Mouse (Mus musculus): Measurements from ENCODE around the gene Acot11. TPM values are rescaled to one million over a fixed set of nuclear protein-coding genes. Genes with fewer than 3 reads are reported as not detected.

The Acot11 gene
- polyA plus RNA-seq, 1 experiment from 2014 or later = 2.8 TPM

GRCm38 (mm10) chr4:106708408-106708807, 96.4 kb downstream of the Acot11 start:
- H3K4me3 ChIP-seq (ENCODE audit: low read depth, low read length) = no peak overlapping the region
- H3K36me3 ChIP-seq (ENCODE audit: control insufficient read depth, insufficient read depth, low read length) = no peaks in the 10 kb centered on the region
- ATAC-seq (ENCODE audit: low FRiP score, low TSS enrichment) (peak; percentile 63), DNase-seq (ENCODE audit: low spot score) (peak; percentile 86)
- H3K9ac ChIP-seq (ENCODE audit: low read length) = no peak overlapping the region
- no peaks in the 10 kb centered on the region for H3K27me3 ChIP-seq (ENCODE audit: control insufficient read depth, insufficient read depth, low read length)
- H3K4me1 ChIP-seq (replicated peaks; ENCODE audit: control insufficient read depth, insufficient read depth) = no peaks in the 10 kb centered on the region
- H3K27ac ChIP-seq (replicated peaks) = no peak overlapping the region
- WGBS = 3% methylated on average over 8 of the region's 8 CpGs
- no peaks in the 10 kb centered on the region for H3K9me3 ChIP-seq (ENCODE audit: control insufficient read depth, low read length)
- peak; percentile 92 for TF ChIP-seq CTCF (IDR thresholded peaks at IDR 0.05; ENCODE audit: low read depth)
- no peak for TF ChIP-seq EP300 (optimal IDR thresholded peaks at IDR 0.05)
- peak overlapping the region; percentile 25; the same call in 1 of the 2 replicates for H3K4me2 ChIP-seq (replicated peaks; ENCODE audit: low read depth)

DNA sequence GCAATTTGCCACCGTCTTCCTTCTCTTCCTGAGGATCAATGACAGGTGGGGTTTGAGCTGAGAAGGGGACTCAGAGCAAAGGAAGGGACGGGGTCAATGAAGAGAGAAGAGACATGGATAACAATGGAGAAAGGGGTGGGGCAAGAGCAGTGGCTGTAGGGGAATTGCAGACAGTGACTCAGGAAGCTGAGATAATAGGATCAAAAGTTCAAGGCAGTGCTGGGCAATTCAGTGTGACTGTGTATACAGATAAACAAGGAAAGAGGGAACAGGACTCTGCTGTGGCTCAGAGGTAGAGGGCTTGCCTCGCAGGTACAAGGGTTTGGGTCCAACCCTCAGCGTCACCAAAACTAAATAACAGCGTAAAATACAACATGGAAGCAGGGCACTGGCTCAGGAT, 96.8 kb downstream of the Acot11 start:
- Histone ChIP-seq H3K27me3 (ENCODE audit: control insufficient read depth, insufficient read depth, low read length) (no peaks in the 10 kb centered on the region), H3K27ac (replicated peaks) (no peak overlapping the region), H3K4me3 (ENCODE audit: low read depth, low read length) (no peak overlapping the region), H3K4me1 (replicated peaks; ENCODE audit: control insufficient read depth, insufficient read depth) (no peaks in the 10 kb centered on the region), H3K9me3 (ENCODE audit: control insufficient read depth, low read length) (no peaks in the 10 kb centered on the region), H3K36me3 (ENCODE audit: control insufficient read depth, insufficient read depth, low read length) (no peaks in the 10 kb centered on the region), H3K4me2 (replicated peaks; ENCODE audit: low read depth) (peak overlapping the region; percentile 25; the same call in 1 of the 2 replicates), H3K9ac (ENCODE audit: low read length) (no peak overlapping the region)
- TF ChIP-seq EP300 (optimal IDR thresholded peaks at IDR 0.05) = no peak
- no peak for TF ChIP-seq CTCF (IDR thresholded peaks at IDR 0.05; ENCODE audit: low read depth)
- DNase-seq (ENCODE audit: low spot score) (no peak), ATAC-seq (ENCODE audit: low FRiP score, low TSS enrichment) (peak; percentile 73)
- 40% methylated on average over 5 of the region's 5 CpGs for WGBS

GRCm38 (mm10) chr4:106705096-106705665, 99.6 kb downstream of the Acot11 start:
- Histone ChIP-seq H3K4me1 (replicated peaks; ENCODE audit: control insufficient read depth, insufficient read depth) (no peaks in the 10 kb centered on the region), H3K4me3 (ENCODE audit: low read depth, low read length) (no peak overlapping the region), H3K27ac (replicated peaks) (no peak overlapping the region), H3K27me3 (ENCODE audit: control insufficient read depth, insufficient read depth, low read length) (no peaks in the 10 kb centered on the region), H3K9ac (ENCODE audit: low read length) (no peak overlapping the region), H3K9me3 (ENCODE audit: control insufficient read depth, low read length) (no peaks in the 10 kb centered on the region), H3K36me3 (ENCODE audit: control insufficient read depth, insufficient read depth, low read length) (no peaks in the 10 kb centered on the region), H3K4me2 (replicated peaks; ENCODE audit: low read depth) (no peak overlapping the region)
- 31% methylated on average over 8 of the region's 8 CpGs for WGBS
- TF ChIP-seq CTCF (IDR thresholded peaks at IDR 0.05; ENCODE audit: low read depth) (no peak), EP300 (optimal IDR thresholded peaks at IDR 0.05) (no peak)
- ATAC-seq (ENCODE audit: low FRiP score, low TSS enrichment) (no peak), DNase-seq (ENCODE audit: low spot score) (no peak)

DNA sequence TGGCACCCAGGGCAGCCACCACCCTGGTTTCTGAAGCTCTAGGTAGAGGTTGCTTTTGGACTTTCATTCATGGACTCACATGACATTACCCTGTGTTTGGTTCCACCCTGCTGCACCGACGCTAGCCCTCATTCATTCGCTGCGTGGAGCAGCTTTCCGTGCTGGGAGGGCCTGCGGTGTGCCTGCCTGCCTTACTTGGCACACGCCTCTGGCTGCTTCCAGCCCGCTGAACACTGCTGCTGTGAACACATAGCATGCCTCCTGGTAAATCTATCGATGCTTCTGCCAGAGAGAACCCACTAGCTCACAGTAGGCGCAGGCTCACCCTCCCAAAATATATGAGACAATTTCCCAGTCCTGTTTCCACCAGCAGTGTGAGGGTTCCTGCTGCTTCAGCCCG, 100.4 kb downstream of the Acot11 start:
- no peak for DNase-seq (ENCODE audit: low spot score)

DNA sequence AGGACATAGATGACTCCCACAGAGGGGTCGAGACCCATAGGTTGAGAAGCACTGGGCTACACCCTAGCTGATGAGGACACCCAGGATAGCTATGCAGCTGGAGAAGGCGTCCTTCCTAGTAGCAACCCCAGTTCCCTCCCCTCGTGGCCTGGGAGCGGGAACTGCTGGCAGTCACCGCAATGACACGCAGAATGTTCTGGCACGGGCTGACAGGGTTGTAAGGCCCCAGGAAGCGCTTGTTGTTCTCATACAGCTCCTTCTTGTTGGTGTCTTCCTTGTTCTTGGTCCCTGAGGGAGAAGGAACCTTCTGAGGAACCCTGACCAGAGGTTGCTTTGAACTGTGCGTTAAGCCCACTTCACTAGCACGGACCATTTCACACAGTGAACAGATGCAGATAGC, 100.8 kb downstream of the Acot11 start:
- ATAC-seq (ENCODE audit: low FRiP score, low TSS enrichment) (no peak), DNase-seq (ENCODE audit: low spot score) (no peak)
- Histone ChIP-seq H3K4me2 (replicated peaks; ENCODE audit: low read depth) (no peak overlapping the region), H3K4me1 (replicated peaks; ENCODE audit: control insufficient read depth, insufficient read depth) (no peaks in the 10 kb centered on the region), H3K27ac (replicated peaks) (no peak overlapping the region), H3K27me3 (ENCODE audit: control insufficient read depth, insufficient read depth, low read length) (no peaks in the 10 kb centered on the region), H3K9ac (ENCODE audit: low read length) (no peak overlapping the region), H3K9me3 (ENCODE audit: control insufficient read depth, low read length) (no peaks in the 10 kb centered on the region), H3K36me3 (ENCODE audit: control insufficient read depth, insufficient read depth, low read length) (no peaks in the 10 kb centered on the region), H3K4me3 (ENCODE audit: low read depth, low read length) (no peak overlapping the region)
- TF ChIP-seq EP300 (optimal IDR thresholded peaks at IDR 0.05) (no peak), CTCF (IDR thresholded peaks at IDR 0.05; ENCODE audit: low read depth) (no peak)
- 73% methylated on average over 10 of the region's 10 CpGs for WGBS

More for the DNA sequence above, 100.4 kb downstream of the Acot11 start:
- no peaks in the 10 kb centered on the region for H3K4me1 ChIP-seq (replicated peaks; ENCODE audit: control insufficient read depth, insufficient read depth)
- ATAC-seq (ENCODE audit: low FRiP score, low TSS enrichment) = no peak
- H3K9ac ChIP-seq (ENCODE audit: low read length) = no peak overlapping the region
- no peaks in the 10 kb centered on the region for H3K9me3 ChIP-seq (ENCODE audit: control insufficient read depth, low read length)
- no peak overlapping the region for H3K4me2 ChIP-seq (replicated peaks; ENCODE audit: low read depth)
- 51% methylated on average over 11 of the region's 11 CpGs for WGBS
- no peak for TF ChIP-seq CTCF (IDR thresholded peaks at IDR 0.05; ENCODE audit: low read depth)
- TF ChIP-seq EP300 (optimal IDR thresholded peaks at IDR 0.05) = no peak
- H3K4me3 ChIP-seq (ENCODE audit: low read depth, low read length) = no peak overlapping the region
- H3K27ac ChIP-seq (replicated peaks) = no peak overlapping the region
- no peaks in the 10 kb centered on the region for H3K27me3 ChIP-seq (ENCODE audit: control insufficient read depth, insufficient read depth, low read length)
- H3K36me3 ChIP-seq (ENCODE audit: control insufficient read depth, insufficient read depth, low read length) = no peaks in the 10 kb centered on the region

DNA sequence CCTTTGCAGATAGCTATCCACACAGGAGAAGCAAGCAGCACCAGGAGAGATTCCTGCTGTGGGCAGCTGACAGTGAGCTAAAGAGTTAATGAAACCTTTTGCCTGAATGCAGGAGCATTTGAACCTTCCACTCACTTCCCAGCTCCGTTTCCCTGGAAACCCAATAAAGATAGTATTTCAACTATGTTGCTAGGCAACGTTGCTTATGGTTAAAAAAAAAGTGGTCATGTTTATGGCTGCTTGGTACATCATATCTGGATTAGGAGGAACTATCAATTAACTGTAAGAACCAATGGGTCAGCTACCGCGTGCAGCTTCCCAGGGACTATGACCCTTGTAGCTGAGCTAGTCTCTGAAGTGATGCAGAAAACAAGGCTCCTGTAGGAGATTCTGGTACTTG, 104.0 kb downstream of the Acot11 start:
- Histone ChIP-seq H3K27ac (replicated peaks) (no peak overlapping the region), H3K4me1 (replicated peaks; ENCODE audit: control insufficient read depth, insufficient read depth) (no peaks in the 10 kb centered on the region), H3K27me3 (ENCODE audit: control insufficient read depth, insufficient read depth, low read length) (no peaks in the 10 kb centered on the region), H3K9ac (ENCODE audit: low read length) (no peak overlapping the region), H3K9me3 (ENCODE audit: control insufficient read depth, low read length) (no peaks in the 10 kb centered on the region), H3K4me3 (ENCODE audit: low read depth, low read length) (no peak overlapping the region), H3K36me3 (ENCODE audit: control insufficient read depth, insufficient read depth, low read length) (no peaks in the 10 kb centered on the region), H3K4me2 (replicated peaks; ENCODE audit: low read depth) (no peak overlapping the region)
- TF ChIP-seq CTCF (IDR thresholded peaks at IDR 0.05; ENCODE audit: low read depth) (no peak), EP300 (optimal IDR thresholded peaks at IDR 0.05) (no peak)
- 23% methylated on average over 4 of the region's 4 CpGs for WGBS
- DNase-seq (ENCODE audit: low spot score) = no peak
- no peak for ATAC-seq (ENCODE audit: low FRiP score, low TSS enrichment)
